Mouse (Mus musculus) E14TG2a.4 (cell line): ENCODE results near the gene Ap2m1.

Experiments
- CTCF ChIP-seq: conservative IDR thresholded peaks from 2 replicates; pipeline ENCODE4 v1.5.1; 2014; ENCODE audit warnings: low read length
- POU5F1 ChIP-seq: IDR thresholded peaks from 2 replicates; pipeline ENCODE4 v1.6.1; 2014; ENCODE audit warnings: low read length, borderline replicate concordance

- TF ChIP-seq CTCF, result no peak
- TF ChIP-seq POU5F1, result no peak
Measured at GRCm38 (mm10) chr16:20497980-20498676, 37.1 kb upstream of the Ap2m1 start.
